Mouse (Mus musculus) frontal cortex, postnatal 25 days (tissue): ENCODE measurements around the gene Tmem132b.
"Not testable (repeated sequence)": the region's sequence is repeated elsewhere in the genome, so short reads cannot be mapped to it uniquely, and the experiment has no call there.

ENCODE experiments used
- DNase-seq, 2 experiments: peaks; one replicate each; pipeline ENCODE4 v3.0.0; 2022; ENCODE audit warnings: low spot score in 2 of 2

Gene Tmem132b

DNA sequence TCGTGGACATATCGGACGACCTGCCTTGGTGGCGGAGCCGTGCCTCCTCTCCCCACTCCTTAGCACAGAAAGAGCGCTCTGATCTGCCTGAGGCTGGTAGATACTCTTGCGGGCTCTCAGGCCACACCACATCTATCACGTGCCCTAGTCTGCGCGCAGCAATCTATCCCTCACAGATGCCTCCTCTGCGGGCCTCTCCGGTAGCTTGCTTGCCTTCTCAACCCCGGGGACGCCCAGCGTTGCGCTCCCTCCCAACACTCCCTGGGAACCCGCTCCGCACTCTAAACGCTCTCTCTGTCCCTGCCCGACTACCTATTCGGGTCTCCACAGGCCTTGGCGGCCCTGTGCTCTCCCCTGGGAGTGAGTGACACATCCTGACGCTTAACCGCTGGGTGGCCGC, at the start of gene Tmem132b:
Gene Tmem132b (plus strand): TSS at position 141 of the 400 bp plus-strand sequence.
- DNase-seq, result peak; percentile 45 to 50

DNA sequence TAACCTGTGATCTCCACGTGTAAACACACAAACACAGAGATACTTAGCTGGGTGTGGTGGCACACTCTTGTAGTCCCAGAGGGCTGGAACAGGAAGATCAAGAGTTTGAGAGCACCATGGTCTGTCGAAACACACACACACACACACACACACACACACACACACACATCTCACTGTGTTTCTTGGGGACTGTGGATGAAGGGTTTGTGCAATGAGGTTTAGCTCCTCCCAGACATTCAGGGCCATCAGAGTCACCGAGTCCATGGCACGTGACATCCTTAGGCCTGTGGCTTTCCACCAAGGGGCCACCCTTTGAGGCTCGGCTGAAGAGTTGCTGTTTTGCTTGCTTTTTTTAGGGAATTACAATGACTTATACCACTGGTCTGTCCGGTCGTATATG, 49.1 kb upstream of the Tmem132b start:
- no peak for DNase-seq

DNA sequence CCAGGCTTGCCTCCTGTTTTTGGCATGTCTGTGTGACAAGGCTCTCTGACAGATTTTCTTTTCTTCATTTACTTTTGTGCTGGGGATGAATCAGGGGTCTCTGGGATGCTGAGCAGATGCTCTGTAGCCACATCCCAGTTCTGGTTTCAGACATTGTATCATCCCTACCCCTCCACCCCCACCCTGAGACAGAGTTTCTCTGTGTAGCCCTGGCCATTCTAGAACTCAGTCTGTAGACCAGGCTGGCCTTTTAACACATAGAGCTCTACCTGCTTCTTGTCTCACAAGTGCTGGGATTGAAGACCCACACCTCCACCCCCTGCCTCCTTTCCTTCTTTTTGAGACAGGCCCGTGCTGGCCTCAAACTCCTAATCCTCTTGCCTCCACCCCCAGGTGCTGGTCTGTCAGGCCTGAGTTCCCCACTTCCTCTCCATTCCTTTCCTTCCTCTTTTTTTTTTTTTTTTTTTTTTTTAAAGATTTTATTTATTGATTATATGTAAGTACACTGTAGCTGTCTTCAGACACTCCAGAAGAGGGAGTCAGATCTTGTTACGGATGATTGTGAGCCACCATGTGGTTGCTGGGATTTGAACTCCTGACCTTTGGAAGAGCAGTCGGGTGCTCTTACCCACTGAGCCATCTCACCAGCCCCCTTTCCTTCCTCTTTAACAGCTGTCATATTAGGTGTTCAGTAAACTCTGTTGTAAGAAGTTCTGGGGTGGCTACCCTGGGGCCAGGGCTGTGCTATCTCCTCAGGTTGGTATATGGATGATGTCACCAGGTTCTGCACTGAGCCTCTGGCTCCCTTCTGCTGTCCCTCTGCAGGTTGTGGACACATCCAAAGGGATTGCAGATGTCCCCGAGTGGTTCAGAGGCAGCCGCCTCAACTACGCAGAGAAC, 47.6 kb upstream of the Tmem132b start:
- no peak for DNase-seq

DNA sequence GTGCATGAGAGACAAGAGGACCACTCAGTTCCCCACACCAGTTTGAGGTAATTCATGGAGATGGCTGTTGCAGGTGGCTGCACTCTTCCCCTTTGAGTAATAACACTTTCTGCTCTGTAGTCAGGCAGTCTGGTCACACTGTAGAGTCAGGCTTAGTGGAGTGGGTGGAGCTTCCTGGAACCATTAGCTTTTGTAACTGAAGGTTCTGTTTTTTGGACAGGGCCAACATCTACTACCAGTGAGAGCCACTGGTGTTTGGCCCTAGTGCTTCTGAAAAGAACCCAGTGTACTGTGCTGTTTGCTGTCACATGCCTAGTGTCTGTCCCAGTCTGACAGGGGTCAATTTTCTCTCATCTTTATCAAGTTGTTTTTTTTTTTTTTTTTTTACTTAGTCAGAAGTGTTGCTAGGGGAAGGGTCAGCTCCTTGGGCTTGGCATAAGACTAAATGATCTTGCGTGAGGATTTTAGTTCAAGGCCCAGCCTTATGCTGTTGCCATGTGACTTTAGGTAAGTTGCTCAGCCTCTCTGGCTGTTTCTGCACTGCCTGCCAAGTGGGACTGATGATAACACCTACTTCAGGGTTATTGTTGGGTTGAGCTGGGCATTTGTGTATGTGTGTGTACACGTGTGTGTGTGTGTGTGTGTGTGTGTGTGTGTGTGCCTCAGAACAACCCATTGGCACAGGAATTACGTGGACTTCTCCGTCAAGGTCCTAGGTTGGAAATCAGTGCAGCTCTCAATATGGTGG, 46.4 kb upstream of the Tmem132b start:
- DNase-seq, result no peak

DNA sequence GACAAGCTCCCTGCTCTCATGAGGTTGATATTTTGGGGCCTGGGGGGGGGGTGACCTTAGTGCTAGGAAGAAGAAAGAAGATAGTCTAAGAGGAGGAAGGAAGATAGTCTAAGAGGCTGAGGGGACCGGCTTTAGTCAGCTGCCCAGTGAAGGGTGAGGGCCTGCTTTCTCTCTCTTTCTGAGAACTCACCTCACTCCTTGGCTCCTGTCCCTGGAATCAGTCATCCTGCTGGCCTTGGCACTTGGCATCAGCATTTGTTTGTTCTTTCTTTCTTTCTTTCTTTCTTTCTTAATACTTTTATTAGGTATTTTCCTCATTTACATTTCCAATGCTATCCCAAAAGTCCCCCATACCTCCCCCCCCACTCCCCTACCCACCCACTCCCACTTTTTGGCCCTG, 45.5 kb upstream of the Tmem132b start:
- DNase-seq, result no peak

DNA sequence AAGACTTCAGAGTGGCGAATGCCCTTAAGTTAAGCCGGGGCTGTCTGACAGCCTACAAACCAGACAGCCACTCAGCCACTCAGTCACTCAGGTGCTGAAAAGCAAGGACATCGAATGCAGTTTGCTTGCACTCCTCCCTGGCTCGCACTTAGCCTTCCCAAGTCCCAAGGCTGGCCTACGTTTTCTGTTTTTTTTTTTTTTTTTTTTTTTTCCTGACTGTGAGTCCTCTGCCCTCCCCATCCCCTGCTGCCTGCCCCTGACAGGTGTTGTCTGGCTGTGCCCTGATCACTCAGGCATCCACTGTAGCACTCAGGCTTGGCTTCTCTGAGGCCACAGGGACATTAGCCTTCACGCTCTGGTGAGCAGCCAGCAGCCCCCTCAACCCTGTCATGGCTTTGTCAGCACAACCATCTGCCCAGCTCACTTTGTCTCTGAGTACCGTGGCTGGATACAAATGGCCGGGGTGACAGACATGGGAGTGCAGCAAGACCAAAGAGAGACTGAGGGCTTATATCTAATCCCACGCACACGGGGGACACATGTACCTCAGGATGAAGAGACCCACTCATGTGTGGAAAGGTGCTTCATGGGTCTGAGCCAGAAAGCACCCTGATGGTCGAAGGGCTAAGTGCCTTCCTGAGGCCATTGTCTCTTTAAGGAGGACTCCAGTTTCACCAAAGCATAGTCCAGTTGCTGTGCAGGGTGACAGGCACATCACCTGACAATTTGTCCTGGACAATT, 44.0 kb upstream of the Tmem132b start:
- DNase-seq, result no peak

DNA sequence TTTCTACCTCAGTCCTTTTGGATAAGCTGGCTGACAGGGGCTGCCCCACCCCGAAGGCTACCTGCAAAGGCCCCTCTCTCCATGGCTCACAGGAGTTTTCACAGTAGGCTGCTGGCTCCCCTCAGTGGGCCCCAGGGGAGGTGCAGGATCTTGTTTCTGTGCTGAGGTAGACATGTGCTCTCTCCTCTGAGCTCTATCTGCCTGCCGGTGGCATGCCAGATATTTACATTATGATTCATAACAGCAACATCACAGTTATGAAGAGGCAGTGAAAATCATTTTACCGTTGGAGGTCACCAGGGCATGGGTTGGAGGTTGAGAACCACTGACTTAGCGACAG, 43.5 kb upstream of the Tmem132b start:
- no peak for DNase-seq

DNA sequence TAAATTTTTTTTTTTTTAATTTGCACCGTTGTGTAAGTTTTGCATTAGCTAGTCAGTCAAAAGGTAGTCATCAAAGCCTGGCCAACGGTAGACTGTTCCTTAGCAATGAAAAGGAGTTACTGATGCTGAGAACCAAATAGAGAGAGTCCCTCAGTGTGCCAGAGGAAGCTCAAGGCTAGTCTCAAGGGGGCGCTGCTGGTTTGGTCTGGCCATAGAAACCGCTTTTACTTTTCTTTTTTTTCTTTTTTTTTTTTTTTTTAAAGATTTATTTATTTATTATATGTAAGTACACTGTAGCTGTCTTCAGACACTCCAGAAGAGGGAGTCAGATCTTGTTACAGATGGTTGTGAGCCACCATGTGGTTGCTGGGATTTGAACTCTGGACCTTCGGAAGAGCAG, 42.6 kb upstream of the Tmem132b start:
- not testable (repeated sequence) for DNase-seq

DNA sequence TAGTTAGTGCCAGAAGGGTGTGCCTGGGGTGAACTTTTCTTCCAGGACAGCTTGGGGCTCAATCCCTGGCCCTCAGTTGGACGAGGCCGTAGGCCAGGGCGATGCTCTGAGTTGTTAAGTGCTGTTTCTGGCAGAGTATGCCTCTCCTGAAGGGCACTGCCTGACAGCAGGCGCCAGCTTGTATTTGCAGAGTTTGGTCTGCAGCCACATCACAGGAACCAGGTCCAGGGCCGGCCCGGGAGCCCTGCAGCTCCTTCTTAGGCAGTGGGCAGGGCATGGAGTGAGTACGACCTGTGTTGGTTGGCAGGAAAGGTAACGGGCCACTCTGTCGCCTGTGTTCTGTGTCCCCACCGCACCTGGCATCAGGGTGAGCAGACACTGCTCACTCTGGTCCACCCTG, 40.5 kb upstream of the Tmem132b start:
- DNase-seq, result no peak

DNA sequence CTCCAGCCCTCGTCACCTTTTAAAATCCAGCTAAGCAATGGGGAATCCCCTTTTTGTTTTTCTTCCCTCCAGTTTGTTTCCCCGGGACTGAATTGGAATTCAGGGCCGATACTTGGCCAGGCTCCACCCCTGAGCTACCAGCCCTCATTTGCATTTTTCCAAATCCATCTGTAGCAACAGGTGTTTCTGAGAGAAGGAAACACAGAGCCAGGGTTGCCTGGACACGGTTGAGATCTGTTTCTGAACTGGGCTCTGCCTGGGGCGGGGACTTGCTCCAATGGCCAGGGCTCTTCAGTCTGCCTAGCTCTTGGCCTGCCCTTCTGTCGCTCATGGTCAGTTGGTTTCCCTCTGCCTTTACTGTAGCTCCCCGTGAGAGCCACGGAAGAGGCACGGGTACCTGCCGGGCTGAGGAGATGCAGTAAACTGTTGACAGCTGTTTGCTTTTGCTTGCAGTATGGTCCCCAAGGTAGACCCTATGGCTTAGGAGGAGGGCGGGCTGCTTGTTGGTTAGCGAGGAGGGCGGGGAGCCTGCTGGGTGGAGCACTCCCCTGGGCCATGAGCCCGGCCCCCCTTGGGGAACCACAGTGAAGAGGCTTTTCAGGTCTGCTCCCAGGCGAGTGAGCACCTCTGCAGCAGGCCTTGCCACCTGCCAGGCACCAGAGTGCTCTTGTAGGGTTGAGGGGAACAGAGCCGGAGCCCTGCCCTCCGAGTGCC, 39.0 kb upstream of the Tmem132b start:
- DNase-seq, result no peak

DNA sequence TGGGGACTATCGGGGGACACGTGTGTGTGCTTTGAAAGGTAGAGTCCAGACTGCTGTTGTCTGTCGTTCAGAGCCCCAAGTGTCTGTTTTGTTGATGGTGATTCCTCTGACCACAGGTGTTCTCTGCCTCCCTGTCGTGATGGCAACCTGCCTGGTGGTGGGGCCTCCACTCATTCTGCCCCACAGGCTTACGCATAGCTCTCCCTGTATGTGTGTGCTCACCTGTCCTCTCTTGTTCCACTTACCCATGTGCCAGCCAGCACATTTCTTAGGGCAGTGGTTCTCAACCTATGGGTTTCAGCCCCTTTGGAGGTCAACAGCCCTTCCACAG, 38.5 kb upstream of the Tmem132b start:
- DNase-seq, result no peak

DNA sequence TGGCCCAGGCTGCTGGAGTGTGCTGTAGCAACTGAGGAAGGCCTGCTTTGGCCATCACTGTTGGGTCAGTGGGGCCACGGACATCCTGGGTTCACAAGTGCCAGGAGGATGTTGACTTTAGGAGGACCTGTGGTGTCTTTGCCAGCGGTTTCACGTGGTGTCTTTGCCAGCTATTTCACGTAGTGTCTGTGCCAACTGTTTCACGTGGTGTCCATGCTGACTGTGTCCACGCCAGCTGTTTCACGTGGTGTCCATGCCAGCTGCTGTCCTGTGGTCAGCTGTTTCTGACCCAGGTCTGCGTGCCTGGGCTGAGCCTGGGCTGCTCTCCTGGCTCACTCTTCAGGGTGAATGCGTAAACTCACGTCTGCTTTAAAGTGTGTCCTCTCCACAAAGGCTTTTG, 35.9 kb upstream of the Tmem132b start:
- DNase-seq, result no peak

DNA sequence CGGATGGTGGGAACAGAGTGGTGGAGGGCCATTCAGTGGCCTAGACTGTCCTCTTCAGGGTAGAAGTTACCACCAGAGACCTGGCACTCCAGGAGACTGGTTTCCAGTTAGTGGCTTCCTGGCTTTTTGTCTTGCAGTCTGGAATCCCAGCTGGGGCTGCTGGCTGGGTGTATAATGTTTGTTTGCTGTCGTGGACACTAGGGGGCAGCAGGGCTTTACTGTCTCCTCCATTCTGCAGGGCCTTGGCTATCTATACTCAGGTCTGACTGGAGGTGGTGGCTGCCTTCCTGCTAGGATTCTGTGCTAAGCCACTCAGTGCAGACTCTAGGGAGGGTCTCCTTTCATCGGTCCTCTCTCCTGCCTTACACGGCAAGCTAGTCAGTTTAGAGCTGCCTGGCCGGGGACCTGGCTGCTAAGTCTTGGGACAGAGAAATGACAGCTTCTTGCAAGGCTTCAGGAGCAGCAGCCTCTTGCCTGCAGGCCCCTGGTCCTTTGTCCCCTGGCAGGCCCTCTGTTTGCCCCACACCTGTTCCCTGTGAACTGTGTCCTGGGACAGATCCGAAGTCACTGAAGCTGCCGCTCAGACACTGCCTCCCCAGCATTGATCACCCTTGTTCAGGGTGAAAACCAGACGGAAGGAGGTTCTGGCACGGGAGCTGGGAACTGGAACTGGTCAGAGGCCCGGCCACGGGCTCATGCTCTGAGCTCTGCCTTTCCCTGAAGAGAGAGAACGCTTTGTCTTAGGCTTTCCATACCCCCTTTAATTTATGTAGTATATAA, 33.6 kb upstream of the Tmem132b start:
- peak; percentile 61 to 70 for DNase-seq

DNA sequence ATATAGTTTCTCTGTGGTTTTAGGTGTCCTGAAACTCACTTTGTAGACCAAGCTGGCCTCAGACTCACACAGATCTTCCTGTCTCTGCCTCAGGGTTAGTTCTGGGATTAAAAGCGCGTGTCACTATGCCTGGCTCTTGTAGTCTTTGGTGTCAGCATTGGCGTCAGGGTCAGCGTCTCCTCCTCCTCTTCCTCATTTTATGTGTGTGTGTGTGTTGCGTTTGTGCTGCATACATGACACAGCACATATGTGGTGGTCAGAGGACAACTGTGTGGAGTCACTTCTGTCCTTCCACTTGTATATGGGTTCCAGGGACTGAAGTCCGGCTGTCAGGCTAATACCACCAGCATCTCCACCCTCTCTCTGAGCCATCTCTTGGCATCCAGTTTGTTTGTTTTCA, 30.1 kb upstream of the Tmem132b start:
- DNase-seq, result no peak

DNA sequence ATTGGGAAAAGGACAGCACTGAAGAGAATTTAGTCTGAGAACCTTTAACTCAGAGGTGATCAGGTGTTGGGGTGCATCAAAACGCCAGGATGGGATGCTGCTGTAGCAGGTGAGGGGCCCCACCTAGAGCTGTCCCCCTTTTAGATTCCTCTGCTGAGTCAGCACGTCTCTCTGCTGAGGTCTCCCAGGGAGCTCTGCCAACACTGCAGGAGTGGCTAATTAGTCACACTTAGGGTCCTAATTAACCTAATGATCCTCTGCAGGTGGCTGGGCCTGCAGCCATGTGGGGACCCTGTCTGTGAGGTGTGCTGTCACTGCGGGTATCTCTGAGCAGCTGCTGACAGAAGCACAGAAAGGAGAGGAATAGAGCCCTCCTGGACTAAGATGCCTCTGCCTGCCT, 29.4 kb upstream of the Tmem132b start:
- DNase-seq, result no peak

DNA sequence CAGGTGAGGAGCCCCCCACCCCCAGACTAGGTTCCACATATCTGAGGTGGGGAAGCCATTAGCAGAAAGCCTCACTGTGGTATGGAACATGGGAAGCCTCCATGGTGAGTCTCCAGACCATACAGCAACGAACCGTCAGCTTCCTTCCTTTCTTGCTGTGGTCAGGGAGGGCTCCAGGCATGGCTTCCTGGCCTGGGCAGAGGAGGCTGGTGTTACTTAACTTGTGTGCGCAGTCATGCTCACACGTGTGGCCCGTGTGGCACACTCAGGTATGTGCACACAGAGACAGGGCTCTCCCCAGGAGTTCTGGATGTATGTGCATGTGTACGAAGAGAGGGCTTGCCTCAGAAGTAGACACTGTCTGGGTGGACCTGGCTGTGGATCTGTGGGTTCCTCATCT, 27.9 kb upstream of the Tmem132b start:
- DNase-seq, result no peak

DNA sequence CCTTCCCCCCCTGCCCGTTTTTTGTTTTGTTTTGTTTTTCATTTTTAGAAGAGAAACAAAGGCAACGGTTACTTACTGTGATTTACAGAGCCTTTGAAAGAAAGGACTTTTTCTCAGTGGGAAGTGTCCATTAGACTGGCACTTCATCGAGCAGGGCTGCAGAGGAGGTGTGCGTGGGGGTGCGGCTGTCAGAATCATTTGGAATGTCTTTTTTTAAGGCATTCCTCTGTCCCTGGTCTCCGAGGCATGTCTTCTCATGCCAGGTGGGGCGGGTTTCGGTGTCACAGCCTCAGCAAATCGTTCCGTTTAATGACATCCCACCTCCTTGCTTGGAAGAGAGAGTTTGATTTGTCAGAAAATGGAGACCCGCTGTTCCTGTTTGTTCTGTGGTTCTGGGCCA, 26.9 kb upstream of the Tmem132b start:
- DNase-seq, result no peak

DNA sequence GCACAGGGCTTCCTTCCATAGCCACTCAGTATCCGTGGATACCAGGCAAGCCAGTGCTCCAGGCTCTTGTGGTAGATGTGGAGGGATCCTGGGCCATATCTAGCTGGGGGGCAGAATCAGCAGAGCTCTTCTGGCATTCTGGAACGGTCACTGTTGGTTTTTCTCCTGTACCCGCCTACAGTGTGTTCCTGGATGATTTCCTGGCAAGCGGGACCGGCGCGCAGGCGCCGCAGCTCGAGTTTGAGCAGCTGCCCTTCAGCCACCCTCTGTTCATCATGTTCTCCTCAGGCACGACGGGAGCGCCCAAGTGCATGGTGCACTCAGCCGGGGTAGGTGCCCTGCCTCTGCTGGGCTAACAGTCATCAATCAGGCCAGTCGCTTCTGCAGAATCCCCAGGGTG, 25.6 kb upstream of the Tmem132b start:
- no peak for DNase-seq

DNA sequence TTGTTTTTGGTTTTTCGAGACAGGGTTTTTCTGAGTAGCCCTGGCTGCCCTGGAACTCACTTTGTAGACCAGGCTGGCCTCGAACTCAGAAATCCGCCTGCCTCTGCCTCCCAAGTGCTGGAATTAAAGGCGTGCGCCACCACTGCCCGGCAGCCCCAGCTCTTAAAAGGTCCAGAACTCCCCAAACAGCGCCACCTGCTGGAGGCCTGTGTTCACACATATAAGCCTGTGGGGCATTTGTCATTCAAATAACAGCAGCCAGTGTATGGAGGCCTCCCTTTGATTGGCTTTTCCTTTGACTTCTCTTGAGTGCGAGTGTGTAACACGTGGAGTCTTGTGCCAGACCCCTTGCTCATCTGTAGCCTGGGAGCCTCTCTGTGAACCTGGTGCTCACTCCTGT, 24.0 kb upstream of the Tmem132b start:
- no peak for DNase-seq

DNA sequence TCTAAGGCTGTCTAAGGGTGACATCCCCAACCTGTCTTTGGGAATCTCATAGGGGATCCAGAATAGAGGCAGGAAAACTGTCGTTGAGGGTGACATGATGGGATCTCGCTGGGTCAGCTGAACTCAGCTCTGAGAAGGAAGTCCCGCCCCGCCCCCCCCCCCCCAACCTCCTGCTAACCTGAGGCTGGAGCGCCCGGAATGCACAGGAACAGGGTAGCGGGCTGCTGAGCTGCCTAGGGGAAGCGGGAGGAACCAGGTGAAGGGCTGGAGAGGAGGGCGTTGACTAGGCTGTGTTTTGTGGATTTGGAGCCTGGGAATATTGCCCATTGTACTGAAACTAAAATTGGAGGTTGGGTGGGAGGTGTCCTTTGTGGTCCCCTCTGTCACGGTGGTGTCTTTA, 23.6 kb upstream of the Tmem132b start:
- DNase-seq, result no peak

DNA sequence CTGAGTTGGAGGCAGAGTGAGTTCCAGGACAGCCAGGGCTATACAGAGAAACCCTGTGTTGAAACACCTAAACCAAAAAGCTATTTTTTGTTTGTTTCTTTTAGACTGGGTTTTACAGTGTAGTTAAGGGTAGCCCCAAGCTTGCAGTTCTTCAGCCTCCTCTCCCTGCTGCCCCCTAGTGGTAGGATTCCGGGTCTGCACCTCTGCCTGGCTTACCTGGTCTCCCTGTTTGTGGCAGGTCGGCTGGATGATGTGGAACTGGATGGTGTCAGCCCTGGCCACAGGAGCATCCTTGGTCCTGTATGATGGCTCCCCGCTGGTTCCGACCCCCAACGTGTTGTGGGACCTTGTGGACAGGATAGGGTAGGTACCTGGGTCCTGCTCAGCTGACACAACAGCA, 22.0 kb upstream of the Tmem132b start:
- DNase-seq, result no peak
